8 mouse cellular contexts compared by ENCODE assay signal in the genomic region with DNA sequence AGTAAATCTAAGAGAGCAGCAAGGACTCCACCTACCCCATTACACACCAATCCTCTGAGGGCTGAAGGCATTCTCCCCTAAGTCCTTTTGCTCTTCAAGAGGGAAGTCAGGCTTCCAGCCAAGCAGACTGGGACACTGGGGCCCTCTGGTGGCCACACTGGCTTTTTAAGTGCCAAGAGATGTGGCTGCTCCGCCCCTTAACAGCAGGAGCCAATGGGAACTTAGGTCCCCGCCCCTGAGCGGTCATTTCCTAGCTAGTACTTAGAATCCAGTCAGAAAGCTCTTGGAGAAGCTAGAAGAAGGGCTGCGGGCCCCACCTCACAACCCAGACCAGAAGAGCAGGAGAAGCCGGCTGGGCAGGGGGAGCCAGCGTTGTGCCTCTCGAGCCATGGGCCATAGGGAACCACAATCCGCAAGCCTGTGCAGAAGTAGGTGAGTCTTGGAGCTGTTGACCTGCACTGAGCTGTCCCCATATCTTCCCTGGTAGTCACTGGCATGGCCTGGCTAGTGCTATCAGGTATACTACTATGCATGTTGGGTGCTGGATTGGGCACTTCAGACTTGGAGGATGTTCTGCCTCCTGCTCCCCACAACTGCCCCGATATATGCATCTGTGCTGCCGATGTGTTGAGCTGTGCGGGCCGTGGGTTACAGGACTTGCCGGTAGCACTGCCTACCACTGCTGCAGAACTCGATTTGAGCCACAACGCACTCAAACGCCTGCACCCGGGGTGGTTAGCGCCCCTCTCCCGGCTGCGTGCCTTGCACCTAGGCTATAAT. TPM values are rescaled to one million over a fixed set of nuclear protein-coding genes. Genes with fewer than 3 reads are reported as not detected.
DNase-seq lines count a peak whose midpoint lies in the region; ATAC-seq lines count a peak whose summit lies in the region.

A gene (plus strand): TSS at position 275 of the 780 bp plus-strand sequence.

- DNase-seq in adipocyte (ENCODE audit: low spot score) = peak; percentile 95
- DNase-seq in embryo, embryonic 10 days (ENCODE audit: low spot score) = peak; percentile 97
- DNase-seq in gastrocnemius, postnatal 10 days = peak; percentile 97
- peak; percentile 98 for DNase-seq in induced T-regulatory cell, adult 2 months (ENCODE audit: low read depth)
- DNase-seq in left cerebral cortex, adult 9 months (ENCODE audit: low spot score in 2 of 2) = peak; percentile 90 to 99
- peak; percentile 96 for DNase-seq in right cerebral cortex, postnatal 14 days
- DNase-seq in urinary bladder, postnatal 36 days (ENCODE audit: low spot score in 2 of 2) = peak; percentile 97

- ATAC-seq in megakaryocyte progenitor cell, adult 5-6 weeks (replicated peaks; ENCODE audit: poor library complexity) = peak; percentile 74

RNA-seq across cellular contexts. Expression of the gene that starts here (rescaled TPM):
- 1 to 10 TPM; 2.6 to 3.6 TPM for total RNA-seq in gastrocnemius, postnatal 10 days (2021)
- 1.3 TPM in 2 replicates for total RNA-seq in megakaryocyte progenitor cell, adult 5-6 weeks (2015)
- total RNA-seq in megakaryocyte progenitor cell, adult 5-6 weeks (2017) = 2.0 and 2.6 TPM in 2 replicates

Comparison
In these comparisons a context has a peak if more than half of its experiments do, and no peak if none do; other contexts are left out.
1. Peak in every context shown above with its lines: DNase-seq and ATAC-seq.